Mouse (Mus musculus) myocyte (in vitro differentiated cells): ENCODE results near the gene Agtr1b. TPM values are rescaled to one million over a fixed set of nuclear protein-coding genes. Genes with fewer than 3 reads are reported as not detected.

Source experiments
- H3K27me3 ChIP-seq: one replicate; pipeline ENCODE4 v1.6.1; 2011; ENCODE audit not compliant: control insufficient read depth, insufficient read depth, insufficient read length
- H3K36me3 ChIP-seq: one replicate; pipeline ENCODE4 v1.6.1; 2011; ENCODE audit not compliant: control insufficient read depth, insufficient read depth
- H3K4me2 ChIP-seq: one replicate; pipeline ENCODE4 v1.6.1; 2011; ENCODE audit warnings: low read depth, control low read depth
- H3K4me3 ChIP-seq: one replicate; pipeline ENCODE4 v1.5.1; 2011; ENCODE audit warnings: mild to moderate bottlenecking, control low read depth, moderate library complexity
- H3K79me2 ChIP-seq: one replicate; pipeline ENCODE4 v1.6.1; 2011; ENCODE audit not compliant: control insufficient read depth, insufficient read depth
- H3ac ChIP-seq: one replicate; pipeline ENCODE4 v1.6.1; 2011; ENCODE audit not compliant: control insufficient read depth, insufficient read length
- CEBPB ChIP-seq: IDR thresholded peaks from 2 replicates; pipeline ENCODE4 v1.6.1; 2011; ENCODE audit warnings: mild to moderate bottlenecking, moderate library complexity; ENCODE audit not compliant: poor library complexity, insufficient read depth, severe bottlenecking
- E2F4 ChIP-seq: IDR thresholded peaks from one replicate; pipeline ENCODE4 v1.6.1; 2011; ENCODE audit warnings: mild to moderate bottlenecking, control low read depth, moderate library complexity; ENCODE audit not compliant: insufficient read depth
- MAX ChIP-seq: IDR thresholded peaks from one replicate; pipeline ENCODE4 v1.6.1; 2011; ENCODE audit warnings: low read depth, mild to moderate bottlenecking, control low read depth
- MYOD1 ChIP-seq, 3 experiments: IDR thresholded peaks; one replicate each; pipeline ENCODE4 v1.6.1; 2011; ENCODE audit warnings: control low read depth in 2 of 3, low read depth in 2 of 3, mild to moderate bottlenecking in 2 of 3, moderate library complexity in 1 of 3; ENCODE audit not compliant: insufficient read length in 2 of 3, control insufficient read depth in 1 of 3
- MYOG ChIP-seq, 3 experiments: IDR thresholded peaks; one replicate each; pipeline ENCODE4 v1.6.1; 2011; ENCODE audit warnings: control low read depth in 2 of 3, low read depth in 2 of 3, mild to moderate bottlenecking in 2 of 3; ENCODE audit not compliant: insufficient read length in 2 of 3, control insufficient read depth in 1 of 3, insufficient read depth in 1 of 3
- POLR2A ChIP-seq: IDR thresholded peaks from one replicate; pipeline ENCODE4 v1.6.1; 2011; ENCODE audit warnings: low read depth, mild to moderate bottlenecking, control low read depth, moderate library complexity; ENCODE audit not compliant: insufficient read length
- POLR2AphosphoS2 ChIP-seq: IDR thresholded peaks from one replicate; pipeline ENCODE4 v1.6.1; 2011; ENCODE audit warnings: low read depth, control low read depth; ENCODE audit not compliant: insufficient read length
- REST ChIP-seq: IDR thresholded peaks from one replicate; pipeline ENCODE4 v1.6.1; 2011; ENCODE audit warnings: mild to moderate bottlenecking, control low read depth, moderate library complexity; ENCODE audit not compliant: insufficient read depth, insufficient read length
- SRF ChIP-seq: IDR thresholded peaks from one replicate; pipeline ENCODE4 v1.6.1; 2011; ENCODE audit warnings: low read depth; ENCODE audit not compliant: control insufficient read depth, insufficient read length
- TCF12 ChIP-seq: IDR thresholded peaks from one replicate; pipeline ENCODE4 v1.6.1; 2011; ENCODE audit warnings: mild to moderate bottlenecking, control low read depth; ENCODE audit not compliant: poor library complexity, insufficient read depth, severe bottlenecking
- TCF3 ChIP-seq: IDR thresholded peaks from one replicate; pipeline ENCODE4 v1.6.1; 2011; ENCODE audit warnings: low read depth, control low read depth; ENCODE audit not compliant: insufficient read length
- USF1 ChIP-seq: IDR thresholded peaks from one replicate; pipeline ENCODE4 v1.6.1; 2011; ENCODE audit warnings: low read depth, mild to moderate bottlenecking, control low read depth, moderate library complexity
- polyA plus RNA-seq: library from polyadenylated mRNA; unstranded; fragments of >200 nt; fragmentation: generic; extraction: Trizol; gene quantifications from one replicate; pipeline ENCODE4 v1.2.1, GENCODE M21; 2012; ENCODE audit warnings: missing spikeins

Agtr1b gene
- not detected for polyA plus RNA-seq

GRCm38 (mm10) chr3:20366558-20367522 is at the start of gene Agtr1b:
Gene Agtr1b (minus strand): TSS chr3:20367177.
- Histone ChIP-seq H3K4me3 (no peak within 1 kb of the TSS), H3K36me3 (no peaks in the 10 kb centered on the region), H3K4me2 (no peak within 1 kb of the TSS), H3K79me2 (no peaks in the 10 kb centered on the region), H3ac (no peak within 1 kb of the TSS), H3K27me3 (no peaks in the 10 kb centered on the region)
- TF ChIP-seq TCF3 (no peak), CEBPB (no peak), MYOG (IDR thresholded peaks at IDR 0.05; ENCODE audit: control insufficient read depth in 1 of 3, insufficient read depth in 1 of 3, insufficient read length in 2 of 3, low read depth in 2 of 3) (no peak), TCF12 (no peak), POLR2AphosphoS2 (no peak), MYOD1 (IDR thresholded peaks at IDR 0.05; ENCODE audit: control insufficient read depth in 1 of 3, insufficient read length in 2 of 3, low read depth in 2 of 3) (no peak), MAX (no peak), REST (no peak), POLR2A (no peak), USF1 (no peak), E2F4 (no peak), SRF (no peak)

DNA sequence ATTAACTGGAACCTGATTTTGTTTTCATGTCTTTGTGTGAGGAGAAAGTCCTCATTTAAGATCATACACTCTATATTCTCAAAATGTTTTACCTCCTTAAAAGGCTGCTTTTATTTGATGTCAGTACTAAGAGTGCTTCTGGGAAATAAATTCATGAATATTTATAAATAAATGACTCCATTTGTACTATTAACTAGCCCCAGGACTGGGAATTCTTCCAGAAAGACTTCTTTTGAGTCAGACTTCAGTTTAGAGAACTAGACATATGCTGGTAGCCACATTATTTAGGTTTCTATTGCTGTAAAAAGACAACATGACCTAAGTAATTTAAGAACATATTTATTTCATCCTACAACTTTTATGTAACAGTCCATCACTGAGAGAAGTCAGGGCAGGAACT is 13.4 kb downstream of the Agtr1b start:
- Histone ChIP-seq H3K27me3 (no peaks in the 10 kb centered on the region), H3K4me3 (no peak overlapping the region), H3K36me3 (no peaks in the 10 kb centered on the region), H3K4me2 (no peak overlapping the region), H3ac (no peak overlapping the region), H3K79me2 (no peaks in the 10 kb centered on the region)
- TF ChIP-seq SRF, result no peak
- no peak for TF ChIP-seq POLR2A
- no peak for TF ChIP-seq MYOG (IDR thresholded peaks at IDR 0.05; ENCODE audit: control insufficient read depth in 1 of 3, insufficient read depth in 1 of 3, insufficient read length in 2 of 3, low read depth in 2 of 3)
- TF ChIP-seq TCF12, result no peak
- TF ChIP-seq MYOD1 (IDR thresholded peaks at IDR 0.05; ENCODE audit: control insufficient read depth in 1 of 3, insufficient read length in 2 of 3, low read depth in 2 of 3), result no peak
- TF ChIP-seq CEBPB, result no peak
- no peak for TF ChIP-seq MAX
- TF ChIP-seq REST, result no peak
- TF ChIP-seq TCF3, result no peak
- no peak for TF ChIP-seq E2F4
- TF ChIP-seq POLR2AphosphoS2, result no peak
- no peak for TF ChIP-seq USF1

DNA sequence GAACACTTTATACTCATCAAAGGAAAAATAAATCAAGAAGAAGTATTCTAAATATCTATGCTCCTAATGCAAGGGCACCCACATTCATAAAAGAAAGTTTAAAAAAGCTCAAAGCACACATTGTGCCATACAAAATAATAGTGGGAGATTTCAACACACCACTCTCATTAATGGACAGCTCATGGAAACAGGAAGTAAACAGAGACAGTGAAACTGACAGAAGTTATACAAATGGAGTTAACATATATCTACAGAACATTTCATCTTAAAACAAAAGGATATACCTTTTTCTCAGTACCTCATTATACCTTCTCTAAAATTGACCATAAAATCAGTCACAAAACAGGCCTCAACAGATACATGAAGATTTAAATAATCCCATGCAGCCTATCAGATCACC is 18.8 kb downstream of the Agtr1b start:
- Histone ChIP-seq H3K4me2 (no peak overlapping the region), H3K27me3 (no peaks in the 10 kb centered on the region), H3K36me3 (no peaks in the 10 kb centered on the region), H3K4me3 (no peak overlapping the region), H3K79me2 (no peaks in the 10 kb centered on the region), H3ac (no peak overlapping the region)
- TF ChIP-seq POLR2A (no peak), TCF12 (no peak), SRF (no peak), CEBPB (no peak), USF1 (no peak), POLR2AphosphoS2 (no peak), E2F4 (no peak), MAX (no peak), REST (no peak), MYOG (IDR thresholded peaks at IDR 0.05; ENCODE audit: control insufficient read depth in 1 of 3, insufficient read depth in 1 of 3, insufficient read length in 2 of 3, low read depth in 2 of 3) (no peak), MYOD1 (IDR thresholded peaks at IDR 0.05; ENCODE audit: control insufficient read depth in 1 of 3, insufficient read length in 2 of 3, low read depth in 2 of 3) (no peak), TCF3 (no peak)

GRCm38 (mm10) chr3:20340402-20340801 is 26.6 kb downstream of the Agtr1b start:
- Histone ChIP-seq H3K4me2 (no peak overlapping the region), H3K36me3 (no peaks in the 10 kb centered on the region), H3K27me3 (no peaks in the 10 kb centered on the region), H3K4me3 (no peak overlapping the region), H3K79me2 (no peaks in the 10 kb centered on the region), H3ac (no peak overlapping the region)
- no peak for TF ChIP-seq MYOG (IDR thresholded peaks at IDR 0.05; ENCODE audit: control insufficient read depth in 1 of 3, insufficient read depth in 1 of 3, insufficient read length in 2 of 3, low read depth in 2 of 3)
- no peak for TF ChIP-seq USF1
- TF ChIP-seq POLR2AphosphoS2, result no peak
- no peak for TF ChIP-seq MYOD1 (IDR thresholded peaks at IDR 0.05; ENCODE audit: control insufficient read depth in 1 of 3, insufficient read length in 2 of 3, low read depth in 2 of 3)
- TF ChIP-seq REST, result no peak
- no peak for TF ChIP-seq MAX
- TF ChIP-seq E2F4, result no peak
- TF ChIP-seq TCF12, result no peak
- no peak for TF ChIP-seq CEBPB
